32 mouse cellular contexts compared by ENCODE assay signal in genomic region chr3:122040522-122040921, GRCm38 (mm10). TPM values are rescaled to one million over a fixed set of nuclear protein-coding genes. Genes with fewer than 3 reads are reported as not detected.
"Had no signal": no experiment of that assay in that cellular context is flagged by ENCODE, and none has a peak within 500 bp of the region (broad histone marks: within the 10 kb centered on the region; RNA-seq: fewer than 3 reads in every experiment).

No protein-coding gene starts in this region.

- H3K36me3 ChIP-seq: limb, embryonic 10.5 days; limb, embryonic 12.5 days; limb, embryonic 13.5 days; limb, embryonic 15.5 days; liver, embryonic 12.5 days; liver, embryonic 13.5 days; liver, embryonic 15.5 days; lung, embryonic 15.5 days; midbrain, embryonic 10.5 days; midbrain, embryonic 12.5 days; midbrain, embryonic 13.5 days; midbrain, embryonic 15.5 days; neural tube, embryonic 12.5 days had no signal

- H3K4me2 ChIP-seq: limb, embryonic 12.5 days; limb, embryonic 13.5 days; limb, embryonic 15.5 days; liver, embryonic 11.5 days; liver, embryonic 12.5 days; liver, embryonic 13.5 days; liver, embryonic 15.5 days; lung, embryonic 14.5 days; lung, embryonic 15.5 days; midbrain, embryonic 12.5 days; midbrain, embryonic 13.5 days; midbrain, embryonic 15.5 days; neural tube, embryonic 12.5 days had no signal

- H3K9me3 ChIP-seq: limb, embryonic 10.5 days; limb, embryonic 15.5 days; liver, embryonic 12.5 days; liver, embryonic 13.5 days; liver, embryonic 15.5 days; lung, embryonic 15.5 days; megakaryocyte, embryonic 14.5 days; midbrain, embryonic 12.5 days; midbrain, embryonic 13.5 days; midbrain, embryonic 15.5 days; neural tube, embryonic 12.5 days had no signal

- H3K27me3 ChIP-seq: limb, embryonic 15.5 days; megakaryocyte, embryonic 14.5 days had no signal

- ATAC-seq: liver, embryonic 12.5 days; liver, postnatal 0 days; lung, postnatal 0 days; midbrain, embryonic 13.5 days; midbrain, embryonic 15.5 days; midbrain, embryonic 16.5 days had no signal

- DNase-seq: left cerebral cortex, postnatal 4 days; liver; liver, embryonic 13.5 days; liver, postnatal 0 days; lung, adult 18-20 months; lung, adult 2 months; lung, embryonic 14.5 days; lung, postnatal 10 days; lung, postnatal 14 days; lung, postnatal 36 days; lung, postnatal 4 days had no signal

- H3K27ac ChIP-seq: left cerebral cortex, adult 2 months; limb, embryonic 10.5 days; limb, embryonic 12.5 days; limb, embryonic 13.5 days; limb, embryonic 15.5 days; liver, embryonic 12.5 days; liver, embryonic 13.5 days; liver, embryonic 14.5 days; liver, embryonic 15.5 days; lung, embryonic 15.5 days; macrophage; midbrain, embryonic 10.5 days; midbrain, embryonic 12.5 days; midbrain, embryonic 13.5 days; midbrain, embryonic 15.5 days; neural tube, embryonic 12.5 days had no signal

- H3K9ac ChIP-seq: limb, embryonic 12.5 days; limb, embryonic 13.5 days; limb, embryonic 15.5 days; liver, embryonic 12.5 days; liver, embryonic 13.5 days; liver, embryonic 14.5 days; liver, embryonic 15.5 days; liver, postnatal 0 days; lung, embryonic 14.5 days; lung, embryonic 15.5 days; midbrain, embryonic 12.5 days; midbrain, embryonic 13.5 days; midbrain, embryonic 15.5 days; neural tube, embryonic 12.5 days had no signal

- H3K4me3 ChIP-seq: left cerebral cortex, adult 2 months; limb, embryonic 10.5 days; limb, embryonic 12.5 days; limb, embryonic 13.5 days; limb, embryonic 15.5 days; liver, embryonic 12.5 days; liver, embryonic 13.5 days; liver, embryonic 15.5 days; lung, embryonic 15.5 days; megakaryocyte, embryonic 14.5 days; midbrain, embryonic 10.5 days; midbrain, embryonic 12.5 days; midbrain, embryonic 13.5 days; midbrain, embryonic 15.5 days; neural tube, embryonic 12.5 days had no signal

RNA-seq across cellular contexts. Expression of gene Abca4, which starts 3.7 kb away (rescaled TPM):
- total RNA-seq: megakaryocyte-erythroid progenitor cell, adult 5-6 weeks; monocyte, adult 5-6 weeks had no signal
- polyA plus RNA-seq: macrophage had no signal
